Mouse (Mus musculus) neural tube, embryonic 13.5 days (tissue): ENCODE measurements at regions not wholly inside any gene's neighbourhood (a gene's known extent, or its start where the extent isn't known, plus 50 kb on each side); places are given as distances from the start of the nearest gene placed in this dataset.
"Not testable (repeated sequence)": the region's sequence is repeated elsewhere in the genome, so short reads cannot be mapped to it uniquely, and the experiment has no call there.

Experiments
- ATAC-seq: fragments of 200-750 bp; cut with Nextera tagmentation; 2 replicates; pipeline ENCODE4 v1.8.0; 2017; ENCODE audit warnings: low read depth, mild to moderate bottlenecking, moderate TSS enrichment, moderate library complexity
- H3K27ac ChIP-seq: fragments of 300-500 bp; sonication (generic); replicated peaks from 2 replicates; pipeline ENCODE4 v1.5.1; 2015; ENCODE audit warnings: moderate library complexity, mild to moderate bottlenecking, inconsistent platforms
- H3K27me3 ChIP-seq: fragments of 300-500 bp; sonication (generic); 2 replicates; pipeline ENCODE4 v1.6.1; 2015; ENCODE audit warnings: mild to moderate bottlenecking, inconsistent platforms
- H3K36me3 ChIP-seq: fragments of 300-500 bp; sonication (generic); 2 replicates; pipeline ENCODE4 v1.6.1; 2015; ENCODE audit warnings: mild to moderate bottlenecking, inconsistent platforms
- H3K4me1 ChIP-seq: fragments of 300-500 bp; sonication (generic); replicated peaks from 2 replicates; pipeline ENCODE4 v1.6.1; 2015; ENCODE audit warnings: inconsistent platforms
- H3K4me2 ChIP-seq: fragments of 300-500 bp; sonication (generic); 2 replicates; pipeline ENCODE4 v1.6.1; 2015; ENCODE audit warnings: inconsistent platforms, mild to moderate bottlenecking, moderate library complexity
- H3K4me3 ChIP-seq: fragments of 300-500 bp; sonication (generic); 2 replicates; pipeline ENCODE4 v1.5.1; 2015; ENCODE audit warnings: mild to moderate bottlenecking, inconsistent platforms
- H3K9ac ChIP-seq: fragments of 300-500 bp; sonication (generic); 2 replicates; pipeline ENCODE4 v1.6.1; 2015; ENCODE audit warnings: moderate library complexity, mild to moderate bottlenecking, inconsistent platforms
- H3K9me3 ChIP-seq: fragments of 300-500 bp; sonication (generic); 2 replicates; pipeline ENCODE4 v1.6.1; 2016; ENCODE audit warnings: inconsistent platforms
- WGBS: fragments of 180-500 bp; shearing (Covaris S2); methylation state at CpG from one replicate; pipeline ENCODE4 v1.1.7; 2015; 5-methylcytosine and 5-hydroxymethylcytosine counted together

DNA sequence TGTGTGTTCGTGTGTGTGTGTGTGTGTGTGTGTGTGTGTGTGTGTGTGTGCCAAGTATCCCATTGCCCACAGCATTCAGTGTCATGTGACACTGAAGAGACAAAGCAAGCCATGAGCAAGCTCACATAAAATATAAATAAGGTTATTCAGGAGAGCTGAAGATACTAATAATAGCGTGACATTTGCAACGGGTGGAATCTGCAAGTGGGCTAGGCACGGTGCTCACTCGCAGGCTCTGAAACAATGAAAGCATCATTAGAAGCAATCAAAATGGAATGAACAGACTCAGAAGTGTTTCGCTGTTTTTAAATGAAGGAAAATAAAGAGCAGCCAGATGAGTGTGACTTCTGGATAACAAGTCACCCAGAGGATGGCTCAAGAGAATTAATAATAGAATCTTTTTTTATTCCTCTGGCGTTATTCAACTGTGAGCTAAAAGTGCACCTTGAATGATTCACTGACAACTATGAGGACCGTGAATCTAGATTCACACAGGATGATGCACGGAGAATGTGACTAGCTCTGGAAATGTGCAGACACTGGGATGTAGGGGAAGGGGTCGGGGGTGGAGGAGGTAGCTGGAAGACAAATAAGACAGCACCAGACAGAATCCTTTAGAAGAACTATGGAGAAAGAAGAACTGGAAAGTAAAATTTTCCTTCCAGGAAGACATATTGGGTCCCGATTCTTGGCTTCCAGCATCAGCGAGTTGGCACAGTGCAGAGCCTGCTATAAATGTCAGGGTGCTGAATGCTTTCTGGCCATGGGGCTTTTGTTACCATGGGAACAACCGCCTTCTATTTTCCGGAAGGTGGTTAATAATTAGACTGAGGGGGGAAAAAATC, 55.3 kb downstream of the Actbl2 start:
- peak; percentile 74 for ATAC-seq
- Histone ChIP-seq H3K9me3 (peaks cover 8% of the 10 kb centered on the region; the same call in 1 of the 2 replicates), H3K4me3 (no peak overlapping the region), H3K4me1 (peaks cover 13% of the 10 kb centered on the region), H3K27me3 (no peaks in the 10 kb centered on the region), H3K9ac (no peak overlapping the region), H3K27ac (peak overlapping the region; percentile 78), H3K4me2 (peak overlapping the region; percentile 28; the same call in 1 of the 2 replicates), H3K36me3 (no peaks in the 10 kb centered on the region)
- WGBS, result 47% methylated on average over 14 of the region's 14 CpGs

DNA sequence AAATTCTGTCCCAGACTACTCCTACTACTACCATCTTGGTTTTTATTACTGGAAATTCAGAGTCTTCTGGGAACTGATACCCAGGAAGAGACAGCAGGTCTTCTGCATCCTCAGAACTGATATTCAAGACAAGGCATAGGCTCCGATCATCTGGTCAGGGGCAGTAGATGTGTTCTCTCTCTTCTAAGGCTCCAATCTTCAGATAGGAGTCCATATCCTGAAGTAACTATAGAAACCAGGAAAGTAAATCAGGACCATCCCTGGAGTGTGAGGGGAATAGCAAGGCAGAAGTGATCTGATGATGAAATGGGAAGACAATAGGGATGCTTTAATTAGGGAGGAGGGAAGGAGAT, 55.9 kb downstream of the Actbl2 start:
- WGBS, result 90% methylated on average over 1 of the region's 1 CpGs
- no peaks in the 10 kb centered on the region for H3K27me3 ChIP-seq
- 0 out of 2 replicates have a peak, but pooled peaks have one; percentile 19 for ATAC-seq
- H3K4me3 ChIP-seq, result no peak overlapping the region
- H3K4me1 ChIP-seq, result peaks cover 13% of the 10 kb centered on the region
- H3K36me3 ChIP-seq, result no peaks in the 10 kb centered on the region
- peak overlapping the region; percentile 78 for H3K27ac ChIP-seq
- H3K4me2 ChIP-seq, result 0 out of 2 replicates have a peak overlapping the region, but pooled peaks have one; percentile 28
- H3K9me3 ChIP-seq, result peaks cover 8% of the 10 kb centered on the region; the same call in 1 of the 2 replicates
- H3K9ac ChIP-seq, result no peak overlapping the region

DNA sequence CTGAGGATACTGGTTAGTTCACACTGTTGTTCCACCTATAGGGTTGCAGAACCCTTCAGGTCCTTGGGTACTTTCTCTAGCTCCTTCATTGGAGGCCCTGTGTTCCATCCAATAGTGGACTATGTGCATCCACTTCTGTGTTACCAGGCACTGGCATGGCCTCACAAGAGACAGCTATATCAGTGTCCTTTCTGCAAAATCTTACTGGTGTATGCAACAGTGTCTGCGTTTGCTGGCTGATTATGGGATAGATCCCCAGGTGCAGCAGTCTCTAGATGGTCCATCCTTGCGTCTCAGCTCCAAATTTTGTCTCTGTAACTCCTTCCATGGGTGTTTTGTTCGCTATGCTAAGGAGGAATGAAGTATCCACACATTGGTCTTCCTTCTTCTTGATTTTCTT, 58.7 kb downstream of the Actbl2 start:
- not testable (repeated sequence) for ATAC-seq, H3K4me3 ChIP-seq, H3K36me3 ChIP-seq, H3K27me3 ChIP-seq, H3K9me3 ChIP-seq, H3K9ac ChIP-seq, H3K27ac ChIP-seq, H3K4me2 ChIP-seq
- H3K4me1 ChIP-seq, result peaks cover 13% of the 10 kb centered on the region
- 85% methylated on average over 3 of the region's 3 CpGs for WGBS

DNA sequence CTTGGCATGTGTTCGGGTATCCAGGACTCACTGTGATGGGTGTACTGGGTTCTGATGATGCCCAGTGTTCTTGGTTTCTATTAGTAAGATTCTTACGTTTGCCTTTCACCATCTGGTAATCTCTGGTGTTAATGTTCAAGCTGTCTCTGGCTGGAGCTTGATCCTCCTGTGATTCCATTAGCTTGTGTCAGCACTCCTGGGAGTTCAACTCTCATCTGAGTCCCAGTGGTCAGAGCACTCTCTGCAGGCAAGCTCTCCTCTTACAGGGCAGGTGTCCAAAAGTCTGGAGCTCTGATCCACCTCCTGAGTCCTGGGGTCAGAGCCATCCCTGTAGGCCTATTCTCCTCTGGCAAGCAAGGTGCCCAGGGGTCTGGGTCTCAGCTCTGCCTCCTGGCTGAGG, 63.1 kb downstream of the Actbl2 start:
- ATAC-seq, H3K27ac ChIP-seq, H3K9me3 ChIP-seq, H3K9ac ChIP-seq, H3K4me2 ChIP-seq, H3K4me1 ChIP-seq, H3K36me3 ChIP-seq, H3K27me3 ChIP-seq, H3K4me3 ChIP-seq: not testable (repeated sequence)
- WGBS, result 80% methylated on average over 2 of the region's 2 CpGs

DNA sequence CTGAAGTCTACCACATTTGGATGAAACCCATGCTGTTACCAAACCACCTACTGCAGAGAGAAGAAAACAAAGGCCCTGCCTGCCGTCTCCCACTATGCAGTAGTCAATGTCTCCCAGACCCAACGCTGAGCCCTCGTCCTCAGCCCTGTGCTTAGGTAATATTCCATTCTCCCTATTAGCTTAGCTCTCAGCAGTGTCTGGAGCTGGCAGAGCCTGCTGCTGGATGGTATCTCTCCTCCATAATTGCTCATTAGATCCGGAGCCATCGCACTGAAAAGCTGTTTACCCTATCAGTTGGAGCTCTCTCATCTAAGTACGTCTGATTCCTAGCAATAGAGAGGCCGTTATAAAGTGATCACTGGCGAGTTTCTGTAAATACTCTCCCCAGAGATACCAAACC, 68.4 kb downstream of the Actbl2 start:
- Histone ChIP-seq H3K27me3 (no peaks in the 10 kb centered on the region), H3K9me3 (no peaks in the 10 kb centered on the region), H3K27ac (peak overlapping the region; percentile 62), H3K4me1 (no peaks in the 10 kb centered on the region), H3K9ac (no peak overlapping the region), H3K4me3 (no peak overlapping the region), H3K4me2 (no peak overlapping the region), H3K36me3 (no peaks in the 10 kb centered on the region)
- WGBS, result 50% methylated on average over 8 of the region's 8 CpGs
- ATAC-seq, result peak; percentile 43; the same call in 1 of the 2 replicates

DNA sequence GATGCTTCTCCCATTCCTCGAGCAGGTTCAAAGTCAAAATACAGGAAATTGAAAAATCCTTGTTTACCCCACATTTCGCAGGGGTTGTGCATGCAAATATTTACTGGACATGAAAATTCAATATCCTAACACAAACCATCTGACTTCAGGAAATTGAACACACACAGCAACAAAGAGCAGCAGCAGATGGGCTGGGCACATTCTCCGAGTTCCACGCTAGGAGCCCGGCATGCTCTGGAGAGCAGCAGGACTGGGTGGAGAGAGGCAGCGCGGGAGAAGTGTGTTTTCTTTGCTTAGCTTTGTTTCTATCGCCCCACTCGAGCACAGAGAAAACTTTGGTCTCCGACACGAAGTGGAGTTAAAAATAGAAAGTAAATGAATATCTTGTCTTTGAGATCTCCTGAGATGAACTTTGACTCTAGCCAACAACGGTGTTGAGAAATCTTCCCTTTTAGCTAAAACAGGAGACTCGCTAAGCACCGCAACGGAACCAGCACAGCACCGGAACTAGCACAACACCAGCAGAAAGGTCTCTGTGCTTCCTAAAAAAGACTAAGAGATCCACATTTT, 71.4 kb downstream of the Actbl2 start:
- no peak overlapping the region for H3K27ac ChIP-seq

DNA sequence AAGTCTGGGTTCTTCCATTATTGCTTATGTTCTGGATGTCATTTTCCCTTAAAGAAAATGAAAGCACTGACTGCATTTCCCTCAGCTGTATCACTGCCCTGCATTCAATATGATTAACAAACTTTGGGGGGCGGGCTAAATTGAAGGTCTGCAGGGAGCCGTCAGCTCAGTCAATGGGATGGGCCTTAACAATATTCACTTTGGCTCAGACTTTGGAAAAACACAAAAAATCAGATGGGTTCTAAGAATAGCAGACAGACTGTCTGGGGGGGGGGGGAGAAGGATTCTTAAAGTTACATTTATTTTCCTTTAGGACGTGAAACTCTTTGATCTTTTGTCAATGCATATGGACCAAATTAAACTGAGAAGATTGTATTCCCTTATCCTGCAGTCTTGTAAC, 78.2 kb downstream of the Actbl2 start:
- Histone ChIP-seq H3K27ac (no peak overlapping the region), H3K36me3 (no peaks in the 10 kb centered on the region), H3K4me3 (no peak overlapping the region), H3K9me3 (no peaks in the 10 kb centered on the region), H3K9ac (no peak overlapping the region), H3K27me3 (no peaks in the 10 kb centered on the region), H3K4me1 (no peaks in the 10 kb centered on the region), H3K4me2 (no peak overlapping the region)
- ATAC-seq, result no peak
- 89% methylated on average over 3 of the region's 3 CpGs for WGBS

More for the DNA sequence above, 71.4 kb downstream of the Actbl2 start:
- 88% methylated on average over 16 of the region's 16 CpGs for WGBS
- ATAC-seq, result no peak
- Histone ChIP-seq H3K9me3 (no peaks in the 10 kb centered on the region), H3K4me3 (no peak overlapping the region), H3K27me3 (no peaks in the 10 kb centered on the region), H3K4me1 (no peaks in the 10 kb centered on the region), H3K9ac (no peak overlapping the region), H3K36me3 (no peaks in the 10 kb centered on the region), H3K4me2 (no peak overlapping the region)

DNA sequence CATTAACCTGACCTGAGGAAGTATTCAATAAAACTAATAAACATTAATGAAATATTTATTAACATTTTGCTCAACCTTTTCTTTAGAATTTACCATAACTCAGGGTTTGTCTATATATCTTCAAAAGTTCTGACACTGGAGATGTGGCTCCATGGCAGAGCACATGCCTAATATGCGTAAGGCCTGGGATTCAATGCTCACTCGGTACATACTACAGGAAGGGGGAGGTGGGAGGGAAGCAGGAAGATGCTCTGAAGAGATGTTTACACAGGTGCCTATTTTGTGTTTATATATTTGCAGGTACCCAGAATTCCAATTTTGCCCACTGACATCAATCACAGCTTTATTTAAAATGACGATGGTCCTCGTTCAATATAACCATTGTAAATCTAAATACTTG, 79.0 kb downstream of the Actbl2 start:
- no peak overlapping the region for H3K9ac ChIP-seq
- H3K4me3 ChIP-seq, result no peak overlapping the region
- H3K27ac ChIP-seq, result no peak overlapping the region
- 82% methylated on average over 4 of the region's 4 CpGs for WGBS
- no peaks in the 10 kb centered on the region for H3K4me1 ChIP-seq
- H3K27me3 ChIP-seq, result no peaks in the 10 kb centered on the region
- ATAC-seq, result no peak
- no peak overlapping the region for H3K4me2 ChIP-seq
- H3K36me3 ChIP-seq, result no peaks in the 10 kb centered on the region
- H3K9me3 ChIP-seq, result no peaks in the 10 kb centered on the region

DNA sequence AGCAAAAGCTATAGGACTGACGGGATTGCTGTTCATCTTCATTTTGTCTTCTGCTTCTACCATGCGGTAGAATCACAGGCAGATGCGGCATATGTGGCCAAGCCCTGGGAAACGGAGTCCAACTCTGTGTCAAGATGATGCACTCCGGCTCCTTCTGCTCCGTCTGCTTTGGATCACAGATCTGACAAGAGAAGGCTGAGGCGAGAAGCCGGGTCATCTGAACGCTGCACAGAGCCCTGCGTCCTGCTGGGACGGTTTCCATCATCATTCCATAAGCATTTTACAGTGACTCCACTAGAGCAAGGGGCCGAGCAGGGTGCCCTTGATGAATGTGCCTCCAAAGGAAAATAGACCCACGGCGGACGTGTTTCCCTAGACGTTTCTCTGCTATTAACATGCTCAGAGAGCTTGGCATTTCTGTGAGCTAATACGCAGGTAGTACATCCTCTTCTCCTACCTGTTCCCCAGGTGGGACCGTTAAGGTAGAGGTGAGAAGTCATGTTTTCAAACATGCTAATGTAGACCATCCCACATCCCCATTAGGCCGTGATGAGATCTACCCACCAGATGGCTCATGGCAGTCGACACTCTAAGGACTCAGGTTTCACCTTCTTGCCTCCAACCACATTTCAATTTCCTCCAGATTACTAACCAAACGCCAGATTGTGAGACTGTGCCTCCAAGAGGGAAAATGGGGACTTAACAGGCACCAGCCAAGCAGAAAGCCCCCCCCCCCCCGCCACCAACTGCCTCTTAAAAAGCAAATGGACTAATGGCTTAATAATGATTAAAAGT, 79.6 kb downstream of the Actbl2 start:
- Histone ChIP-seq H3K9ac (no peak overlapping the region), H3K4me2 (no peak overlapping the region), H3K27me3 (no peaks in the 10 kb centered on the region), H3K36me3 (no peaks in the 10 kb centered on the region), H3K9me3 (no peaks in the 10 kb centered on the region), H3K4me1 (no peaks in the 10 kb centered on the region), H3K4me3 (no peak overlapping the region), H3K27ac (no peak overlapping the region)
- no peak for ATAC-seq
- whole genome bisulfite sequencing, result 81% methylated on average over 22 of the region's 22 CpGs

DNA sequence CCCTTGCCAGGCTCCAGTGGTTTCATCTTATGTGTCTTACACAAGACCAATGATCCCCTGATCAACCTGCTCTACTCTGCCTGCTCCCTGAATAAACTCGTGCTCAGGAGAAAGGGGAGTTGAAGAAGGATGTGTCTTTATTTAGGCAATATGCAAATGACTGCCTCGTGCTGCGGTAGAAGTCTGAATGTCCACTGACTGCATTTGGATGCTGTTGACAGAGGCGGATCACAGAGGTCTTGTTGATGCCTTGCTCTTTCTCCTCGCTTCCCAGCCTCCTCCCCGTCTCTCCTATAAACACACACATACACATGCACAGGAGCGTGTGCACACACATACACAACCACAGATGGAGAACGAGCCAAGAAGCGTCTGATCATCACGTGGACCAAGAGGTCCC, 90.2 kb downstream of the Actbl2 start:
- Histone ChIP-seq H3K27ac (no peak overlapping the region), H3K36me3 (no peaks in the 10 kb centered on the region), H3K9me3 (no peaks in the 10 kb centered on the region), H3K9ac (no peak overlapping the region), H3K4me1 (peaks cover 4% of the 10 kb centered on the region; the same call in 1 of the 2 replicates), H3K27me3 (no peaks in the 10 kb centered on the region), H3K4me3 (no peak overlapping the region), H3K4me2 (no peak overlapping the region)
- WGBS, result 84% methylated on average over 10 of the region's 10 CpGs
- ATAC-seq, result no peak

DNA sequence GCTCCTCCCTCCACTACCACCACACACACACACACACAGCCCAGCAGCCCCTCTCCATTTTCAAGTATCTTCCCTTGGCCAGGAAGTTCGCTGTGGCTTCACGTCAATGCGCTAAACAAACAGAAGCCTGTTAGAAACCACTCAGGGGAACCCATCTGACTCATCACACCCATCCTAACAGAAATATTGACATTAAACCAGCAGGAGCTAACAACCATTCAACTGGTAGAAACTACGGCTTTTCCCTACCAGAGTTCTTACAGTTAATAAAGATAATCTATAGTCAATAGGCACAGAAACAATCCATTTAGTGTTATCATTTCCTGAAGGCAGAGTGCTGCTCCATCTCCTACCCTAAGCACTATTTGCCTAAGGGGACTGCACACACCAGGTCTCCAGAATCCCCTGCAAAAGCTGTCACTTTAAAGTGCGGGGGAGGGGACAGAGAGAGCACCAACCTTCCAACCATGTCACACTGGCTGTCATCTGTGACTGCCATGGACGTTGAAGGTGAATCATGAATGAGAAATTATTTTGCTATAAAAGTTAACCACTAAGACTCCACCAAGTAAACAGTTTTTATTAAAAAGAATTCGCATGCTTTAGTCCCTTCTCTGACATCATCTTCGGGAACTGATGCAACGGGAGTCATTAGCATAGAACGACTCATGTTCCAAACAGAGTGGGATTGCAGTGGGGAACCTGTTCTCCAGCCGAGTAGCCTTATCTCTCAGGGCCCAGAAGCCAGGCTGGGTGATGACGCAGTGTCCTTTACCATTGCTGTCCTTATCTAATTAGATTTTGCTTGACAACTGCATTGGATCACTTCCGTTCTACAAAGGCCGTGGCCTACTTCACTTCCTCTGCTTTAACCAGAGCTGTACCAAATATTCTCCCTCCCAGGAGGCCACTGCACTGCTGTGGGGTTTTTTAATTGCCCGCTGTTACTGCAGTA, 91.0 kb downstream of the Actbl2 start:
- H3K4me1 ChIP-seq, result peaks cover 4% of the 10 kb centered on the region; the same call in 1 of the 2 replicates
- no peaks in the 10 kb centered on the region for H3K27me3 ChIP-seq
- H3K4me2 ChIP-seq, result no peak overlapping the region
- no peak overlapping the region for H3K9ac ChIP-seq
- no peaks in the 10 kb centered on the region for H3K36me3 ChIP-seq
- WGBS, result 78% methylated on average over 15 of the region's 15 CpGs
- no peak overlapping the region for H3K27ac ChIP-seq
- no peak overlapping the region for H3K4me3 ChIP-seq
- no peak for ATAC-seq
- H3K9me3 ChIP-seq, result no peaks in the 10 kb centered on the region
